Mouse (Mus musculus): ENCODE results near the gene Hist1h4h. TPM values are rescaled to one million over a fixed set of nuclear protein-coding genes. Genes with fewer than 3 reads are reported as not detected.
"Not testable (repeated sequence)": the region's sequence is repeated elsewhere in the genome, so short reads cannot be mapped to it uniquely, and the experiment has no call there.

The Hist1h4h gene
- polyA plus RNA-seq, 1 experiment from 2014 or later = 6.9 TPM

DNA sequence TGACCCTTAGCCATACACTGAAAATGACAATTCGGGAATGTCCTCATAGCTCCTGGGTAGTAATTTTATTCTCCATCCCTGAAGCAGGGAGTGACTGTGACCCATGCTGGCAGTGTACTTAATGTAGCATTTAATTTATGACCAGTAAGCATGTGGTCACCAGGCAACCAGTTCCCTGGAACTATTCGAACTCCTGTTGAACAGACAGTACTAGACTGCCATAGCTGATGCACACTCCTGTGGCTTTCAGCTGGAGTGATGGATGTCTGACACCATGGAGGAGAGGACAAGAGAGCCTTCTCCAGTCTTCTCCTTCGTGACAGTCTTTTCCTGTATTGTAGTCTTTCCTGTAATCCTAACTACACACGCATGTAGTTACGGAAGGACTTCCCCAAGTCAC, 1.8 kb upstream of the Hist1h4h start:
- Histone ChIP-seq H3K27ac (peak overlapping the region; percentile 33; the same call in 1 of the 2 replicates), H3K4me1 (peaks cover 28% of the 10 kb centered on the region), H3K36me3 (no peaks in the 10 kb centered on the region), H3K27me3 (no peaks in the 10 kb centered on the region), H3K4me2 (peak overlapping the region; percentile 5; the same call in 1 of the 2 replicates), H3K9me3 (no peaks in the 10 kb centered on the region), H3K9ac (no peak overlapping the region), H3K4me3 (no peak overlapping the region)
- 65% methylated on average over 5 of the region's 5 CpGs for WGBS
- no peak for ATAC-seq (ENCODE audit: borderline replicate concordance, extremely low read depth, low FRiP score, low TSS enrichment)

DNA sequence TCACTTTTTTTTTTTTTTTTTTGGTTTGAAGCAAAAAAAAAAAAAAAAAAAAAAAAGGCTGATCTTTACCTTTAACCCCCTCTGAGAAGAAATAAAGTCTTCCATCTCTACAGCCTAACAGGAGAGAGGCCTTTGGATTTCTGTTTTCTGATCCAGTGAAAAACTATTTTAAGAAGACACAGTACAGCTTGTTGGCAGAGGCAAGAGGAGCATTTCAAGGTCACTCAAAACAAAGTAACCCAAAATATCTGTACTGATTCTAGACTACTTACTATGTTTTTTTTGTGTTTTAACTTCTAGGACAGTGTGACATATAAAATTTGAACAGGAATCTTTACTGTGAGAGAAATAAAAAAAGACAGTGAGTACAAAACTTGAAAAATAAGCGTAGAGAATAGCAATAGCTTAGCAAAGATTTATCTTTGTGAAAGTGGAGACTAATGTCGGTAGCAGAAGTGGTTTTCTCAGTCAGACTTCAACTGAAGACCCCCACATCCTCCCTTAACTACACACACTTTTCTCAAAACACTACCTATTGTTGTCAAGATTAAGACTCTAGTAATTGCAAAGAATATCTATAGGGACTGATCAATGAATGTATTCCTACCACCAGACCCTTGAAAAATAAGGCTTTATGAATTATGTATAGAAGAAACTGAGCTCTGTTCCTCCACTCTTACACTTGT, 1.2 kb upstream of the Hist1h4h start:
- Histone ChIP-seq H3K27me3 (no peaks in the 10 kb centered on the region), H3K4me2 (peak overlapping the region; percentile 66), H3K9me3 (no peaks in the 10 kb centered on the region), H3K9ac (peak overlapping the region; percentile 57), H3K4me3 (peak overlapping the region; percentile 48), H3K36me3 (no peaks in the 10 kb centered on the region), H3K27ac (peak overlapping the region; percentile 98), H3K4me1 (peaks cover 31% of the 10 kb centered on the region)
- WGBS = 9% methylated on average over 2 of the region's 2 CpGs
- ATAC-seq (ENCODE audit: borderline replicate concordance, extremely low read depth, low FRiP score, low TSS enrichment) = no peak

DNA sequence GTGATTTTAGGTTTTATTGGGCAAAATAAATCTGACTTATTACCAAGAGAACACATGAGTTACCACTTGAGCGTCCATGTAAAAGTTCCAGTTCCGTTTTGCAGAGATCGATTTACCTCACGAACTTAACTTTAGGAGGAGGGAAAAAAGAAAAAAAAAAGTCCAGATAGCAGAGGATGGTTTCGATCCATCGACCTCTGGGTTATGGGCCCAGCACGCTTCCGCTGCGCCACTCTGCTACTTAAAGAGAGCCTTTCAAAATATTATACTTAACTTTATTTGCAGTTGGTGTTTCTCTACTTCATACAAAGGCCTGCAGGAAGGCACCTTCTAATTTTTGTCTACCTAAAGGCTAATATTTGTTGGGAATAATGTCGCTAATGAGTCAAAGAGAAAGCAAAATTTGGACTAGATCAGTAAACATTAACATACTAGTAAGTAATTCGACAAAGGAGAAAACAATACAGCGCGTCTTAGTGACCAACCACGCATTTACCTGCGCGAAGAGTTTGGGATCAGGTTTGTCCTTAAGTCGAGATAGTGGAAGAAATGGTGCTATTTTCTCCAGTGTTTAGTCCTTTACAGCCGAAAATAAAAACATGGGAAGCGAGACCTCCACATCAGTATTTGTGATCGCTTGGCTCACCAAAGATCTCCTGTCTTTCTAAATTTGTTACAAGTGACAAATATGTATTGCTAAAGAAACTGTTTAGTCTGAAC, 509 bp upstream of the Hist1h4h start:
- under 1% methylated on average over 20 of the region's 20 CpGs for WGBS
- Histone ChIP-seq H3K4me3 (peak overlapping the region; percentile 48), H3K36me3 (no peaks in the 10 kb centered on the region), H3K27ac (peak overlapping the region; percentile 98), H3K4me2 (peak overlapping the region; percentile 66), H3K4me1 (peaks cover 32% of the 10 kb centered on the region), H3K9ac (peak overlapping the region; percentile 57), H3K27me3 (no peaks in the 10 kb centered on the region), H3K9me3 (no peaks in the 10 kb centered on the region)
- no peak for ATAC-seq (ENCODE audit: borderline replicate concordance, extremely low read depth, low FRiP score, low TSS enrichment)

DNA sequence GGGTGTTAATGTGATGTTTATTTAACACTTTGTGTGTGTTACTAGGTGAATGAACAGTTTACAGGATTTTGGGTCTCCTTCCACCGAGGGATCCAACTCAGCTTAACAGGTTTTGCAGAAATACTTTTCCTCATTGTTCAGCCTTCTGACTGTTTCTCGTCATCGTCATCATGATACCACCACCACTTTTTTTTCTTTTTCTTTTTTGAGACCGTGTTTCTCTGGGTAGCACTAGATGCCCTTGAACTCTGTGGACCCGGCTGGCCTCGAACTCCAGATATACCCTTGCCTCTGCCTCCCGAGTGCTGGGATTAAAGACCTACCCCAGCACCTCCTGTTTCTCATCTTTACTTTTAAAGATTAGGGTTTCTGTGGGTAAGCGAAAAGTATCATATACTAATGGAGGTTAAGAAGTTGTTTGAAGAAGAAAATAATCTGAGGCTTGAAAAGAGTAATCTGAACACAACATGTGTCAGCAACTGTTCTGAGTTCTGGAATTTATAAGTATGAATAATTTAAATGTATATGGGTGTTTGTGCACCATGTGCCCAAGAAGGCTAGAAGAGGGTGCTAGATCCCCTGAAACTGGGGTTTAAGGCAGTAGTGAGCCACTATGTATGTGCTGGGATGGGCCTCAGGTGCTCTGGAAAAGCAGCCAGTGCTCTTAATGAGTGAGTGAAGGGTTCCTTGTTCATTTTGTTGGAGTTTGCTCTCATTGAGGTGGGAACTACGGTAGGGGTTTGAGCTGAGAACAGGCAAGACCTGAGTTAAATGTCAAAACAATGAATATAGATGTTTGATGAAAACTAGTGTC, 1.6 kb downstream of the Hist1h4h start:
- H3K27me3 ChIP-seq = no peaks in the 10 kb centered on the region
- H3K4me2 ChIP-seq = peak overlapping the region; percentile 66
- H3K9ac ChIP-seq = peak overlapping the region; percentile 49
- 11% methylated on average over 9 of the region's 9 CpGs for WGBS
- no peak for ATAC-seq (ENCODE audit: borderline replicate concordance, extremely low read depth, low FRiP score, low TSS enrichment)
- no peaks in the 10 kb centered on the region for H3K9me3 ChIP-seq
- peak overlapping the region; percentile 98 for H3K27ac ChIP-seq
- peak overlapping the region; percentile 48 for H3K4me3 ChIP-seq
- H3K4me1 ChIP-seq = peaks cover 39% of the 10 kb centered on the region
- H3K36me3 ChIP-seq = no peaks in the 10 kb centered on the region

DNA sequence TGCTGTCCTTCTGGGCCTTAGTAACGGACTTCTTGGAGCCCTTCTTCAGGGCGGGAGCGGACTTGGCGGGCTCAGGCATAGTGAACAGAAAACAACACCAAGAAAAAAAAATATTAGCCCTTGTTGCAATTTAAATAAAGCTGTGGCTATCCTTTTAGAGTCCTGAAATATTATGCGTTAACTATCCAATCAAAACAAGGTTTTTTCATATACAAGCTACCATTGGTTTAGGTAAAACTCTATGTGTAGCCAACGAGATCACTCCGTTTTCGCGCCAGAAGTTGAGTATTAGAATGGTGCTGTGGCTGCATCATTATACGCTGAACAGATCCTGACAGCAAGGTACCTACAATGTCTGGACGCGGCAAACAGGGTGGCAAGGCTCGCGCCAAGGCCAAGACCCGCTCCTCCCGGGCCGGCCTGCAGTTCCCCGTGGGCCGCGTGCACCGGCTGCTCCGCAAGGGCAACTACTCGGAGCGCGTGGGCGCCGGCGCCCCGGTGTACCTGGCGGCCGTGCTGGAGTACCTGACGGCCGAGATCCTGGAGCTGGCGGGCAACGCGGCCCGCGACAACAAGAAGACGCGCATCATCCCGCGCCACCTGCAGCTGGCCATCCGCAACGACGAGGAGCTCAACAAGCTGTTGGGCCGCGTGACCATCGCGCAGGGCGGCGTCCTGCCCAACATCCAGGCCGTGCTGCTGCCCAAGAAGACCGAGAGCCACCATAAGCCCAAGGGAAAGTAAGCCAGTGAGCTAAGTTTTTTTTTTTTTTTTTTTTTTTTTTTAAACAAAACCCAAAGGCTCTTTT, 2.9 kb downstream of the Hist1h4h start, which contains the start of gene Hist1h2af:
Hist1h2af (plus strand) TSS at position 347 of the 808 bp plus-strand sequence.
- ATAC-seq (ENCODE audit: borderline replicate concordance, extremely low read depth, low FRiP score, low TSS enrichment) = peak; percentile 53; the same call in 1 of the 2 replicates
- under 1% methylated on average over 28 of the region's 53 CpGs for WGBS
- Histone ChIP-seq H3K9ac (peak within 1 kb of the TSS; percentile 61), H3K27ac (peak within 1 kb of the TSS; percentile 98), H3K4me2 (peak within 1 kb of the TSS; percentile 66), H3K4me3 (peak within 1 kb of the TSS; percentile 48), H3K4me1 (peaks cover 36% of the 10 kb centered on the region)
- not testable (repeated sequence) for H3K36me3 ChIP-seq, H3K9me3 ChIP-seq, H3K27me3 ChIP-seq

GRCm38 (mm10) chr13:23534368-23535131, 3.7 kb downstream of the Hist1h4h start:
- H3K27me3 ChIP-seq = no peaks in the 10 kb centered on the region
- WGBS = 1% methylated on average over 15 of the region's 15 CpGs
- H3K36me3 ChIP-seq = no peaks in the 10 kb centered on the region
- H3K4me3 ChIP-seq = peak overlapping the region; percentile 48
- H3K4me2 ChIP-seq = peak overlapping the region; percentile 66
- peaks cover 31% of the 10 kb centered on the region for H3K4me1 ChIP-seq
- H3K9me3 ChIP-seq = no peaks in the 10 kb centered on the region
- ATAC-seq (ENCODE audit: borderline replicate concordance, extremely low read depth, low FRiP score, low TSS enrichment) = no peak
- H3K9ac ChIP-seq = peak overlapping the region; percentile 61
- H3K27ac ChIP-seq = peak overlapping the region; percentile 98

- Histone ChIP-seq H3K9ac (peak within 1 kb of the TSS; percentile 61), H3K4me3 (peak within 1 kb of the TSS; percentile 48), H3K27ac (peak within 1 kb of the TSS; percentile 98), H3K4me2 (peak within 1 kb of the TSS; percentile 66), H3K4me1 (peaks cover 31% of the 10 kb centered on the region)
- WGBS = under 1% methylated on average over 41 of the region's 62 CpGs
- not testable (repeated sequence) for H3K27me3 ChIP-seq, H3K9me3 ChIP-seq, H3K36me3 ChIP-seq
- ATAC-seq (ENCODE audit: borderline replicate concordance, extremely low read depth, low FRiP score, low TSS enrichment) = peak; percentile 89
Measured at GRCm38 (mm10) chr13:23535137-23536075, 4.6 kb downstream of the Hist1h4h start, which contains the start of gene Hist1h3g. Gene Hist1h3g, plus strand, starts transcription at chr13:23535422.

DNA sequence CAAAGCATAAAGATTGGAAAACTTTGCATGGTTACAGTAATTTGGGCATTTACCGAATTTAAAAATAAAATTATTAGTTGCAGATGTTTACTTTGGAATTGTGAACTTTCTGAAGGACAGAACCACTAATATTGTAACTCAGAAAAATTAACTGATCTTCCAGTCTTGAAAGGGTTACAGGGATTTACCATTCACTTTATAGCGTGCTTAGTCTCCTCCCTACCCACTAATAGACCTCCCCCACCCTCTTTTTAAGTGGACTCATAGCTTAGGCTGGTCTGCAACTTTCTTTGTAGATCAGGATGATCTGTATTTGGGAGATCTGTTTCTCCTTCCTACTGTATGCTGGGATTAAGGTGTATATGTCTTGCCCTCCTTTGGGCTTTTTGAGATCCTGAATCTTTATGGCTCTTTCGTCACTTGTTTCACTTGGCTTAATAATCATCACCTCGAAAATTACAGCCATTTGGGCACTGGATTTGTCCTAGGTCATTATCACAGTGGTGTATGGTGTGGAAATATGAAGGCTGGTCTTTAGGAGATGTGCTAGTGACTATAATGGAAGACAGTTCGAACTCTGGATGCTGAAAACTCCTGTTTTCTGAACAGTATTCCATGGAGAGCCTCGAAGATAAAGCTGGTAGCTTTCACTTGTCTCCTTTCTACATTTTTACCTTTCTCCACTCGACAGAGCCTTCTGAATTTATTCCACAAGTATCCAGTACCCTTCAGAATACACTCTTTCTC, 5.4 kb downstream of the Hist1h4h start:
- H3K4me2 ChIP-seq = peak overlapping the region; percentile 66
- 13% methylated on average over 7 of the region's 7 CpGs for WGBS
- no peaks in the 10 kb centered on the region for H3K36me3 ChIP-seq
- peaks cover 31% of the 10 kb centered on the region for H3K4me1 ChIP-seq
- H3K9me3 ChIP-seq = no peaks in the 10 kb centered on the region
- ATAC-seq (ENCODE audit: borderline replicate concordance, extremely low read depth, low FRiP score, low TSS enrichment) = no peak
- no peaks in the 10 kb centered on the region for H3K27me3 ChIP-seq
- peak overlapping the region; percentile 98 for H3K27ac ChIP-seq
- H3K4me3 ChIP-seq = peak overlapping the region; percentile 48
- H3K9ac ChIP-seq = peak overlapping the region; percentile 58

GRCm38 (mm10) chr13:23537006-23537710, 6.3 kb downstream of the Hist1h4h start:
- 0 out of 2 replicates have a peak overlapping the region, but pooled peaks have one; percentile 41 for H3K27ac ChIP-seq
- peak overlapping the region; percentile 66 for H3K4me2 ChIP-seq
- ATAC-seq (ENCODE audit: borderline replicate concordance, extremely low read depth, low FRiP score, low TSS enrichment) = no peak
- H3K4me3 ChIP-seq = peak overlapping the region; percentile 48
- 41% methylated on average over 3 of the region's 3 CpGs for WGBS
- H3K27me3 ChIP-seq = no peaks in the 10 kb centered on the region
- no peaks in the 10 kb centered on the region for H3K9me3 ChIP-seq
- H3K4me1 ChIP-seq = peaks cover 29% of the 10 kb centered on the region
- H3K36me3 ChIP-seq = no peaks in the 10 kb centered on the region
- peak overlapping the region; percentile 11; the same call in 1 of the 2 replicates for H3K9ac ChIP-seq
